Mouse (Mus musculus): ENCODE measurements around the gene Hoxa2. TPM values are rescaled to one million over a fixed set of nuclear protein-coding genes. Genes with fewer than 3 reads are reported as not detected.

Gene Hoxa2
- total RNA-seq, 2 experiments from 2014 or later = 5.3 to 6.2 TPM

GRCm38 (mm10) chr6:52180213-52180710 is 15.6 kb upstream of the Hoxa2 start:
- no peak for DNase-seq (ENCODE audit: low spot score in 2 of 2)

- DNase-seq (ENCODE audit: low spot score in 2 of 2) = no peak
These were observed 15.1 kb upstream of the Hoxa2 start for GRCm38 (mm10) chr6:52179690-52180089.

- no peak for DNase-seq (ENCODE audit: low spot score in 2 of 2)
These were observed 14.5 kb upstream of the Hoxa2 start for GRCm38 (mm10) chr6:52178918-52179665.

- no peak for DNase-seq (ENCODE audit: low spot score in 2 of 2)
These were observed 13.2 kb upstream of the Hoxa2 start for GRCm38 (mm10) chr6:52177806-52178205.

- no peak for DNase-seq (ENCODE audit: low spot score in 2 of 2)
These were observed 12.6 kb upstream of the Hoxa2 start, which contains the start of gene 5730596B20Rik for GRCm38 (mm10) chr6:52177061-52177735. 5730596B20Rik (plus strand) TSS chr6:52177498.

- no peak for DNase-seq (ENCODE audit: low spot score in 2 of 2)
These were observed 11.8 kb upstream of the Hoxa2 start for GRCm38 (mm10) chr6:52176391-52176790.

GRCm38 (mm10) chr6:52175864-52176263 is 11.2 kb upstream of the Hoxa2 start:
- no peak for DNase-seq (ENCODE audit: low spot score in 2 of 2)

GRCm38 (mm10) chr6:52174968-52175751 is 10.5 kb upstream of the Hoxa2 start:
- no peak for DNase-seq (ENCODE audit: low spot score in 2 of 2)

- no peak for DNase-seq (ENCODE audit: low spot score in 2 of 2)
These were observed 9.0 kb upstream of the Hoxa2 start for GRCm38 (mm10) chr6:52173648-52174047.

- peak; percentile 85 to 90 for DNase-seq (ENCODE audit: low spot score in 2 of 2)
These were observed 7.9 kb upstream of the Hoxa2 start for GRCm38 (mm10) chr6:52172501-52172900.

GRCm38 (mm10) chr6:52171938-52172337 is 7.3 kb upstream of the Hoxa2 start:
- DNase-seq (ENCODE audit: low spot score in 2 of 2) = no peak

GRCm38 (mm10) chr6:52171331-52171730 is 6.7 kb upstream of the Hoxa2 start:
- DNase-seq (ENCODE audit: low spot score in 2 of 2) = no peak

- DNase-seq (ENCODE audit: low spot score in 2 of 2) = no peak
These were observed 6.2 kb upstream of the Hoxa2 start for GRCm38 (mm10) chr6:52170898-52171223.

- peak in 1 of 2 experiments; percentile 37 for DNase-seq (ENCODE audit: low spot score in 2 of 2)
These were observed 5.7 kb upstream of the Hoxa2 start for GRCm38 (mm10) chr6:52170166-52170897.

- DNase-seq (ENCODE audit: low spot score in 2 of 2) = no peak
These were observed 5.0 kb upstream of the Hoxa2 start for GRCm38 (mm10) chr6:52169499-52170165.

- DNase-seq (ENCODE audit: low spot score in 2 of 2) = no peak
These were observed 3.8 kb upstream of the Hoxa2 start for GRCm38 (mm10) chr6:52168191-52169055.

- no peak for DNase-seq (ENCODE audit: low spot score in 2 of 2)
These were observed 3.1 kb upstream of the Hoxa2 start for GRCm38 (mm10) chr6:52167736-52168161.

GRCm38 (mm10) chr6:52167176-52167575 is 2.5 kb upstream of the Hoxa2 start:
- no peak for DNase-seq (ENCODE audit: low spot score in 2 of 2)

- DNase-seq (ENCODE audit: low spot score in 2 of 2) = no peak
These were observed 1.9 kb upstream of the Hoxa2 start for GRCm38 (mm10) chr6:52166431-52167077.

All from adrenal gland, postnatal 4 days (tissue).